Mouse (Mus musculus): ENCODE measurements around the gene Themis3. TPM values are rescaled to one million over a fixed set of nuclear protein-coding genes. Genes with fewer than 3 reads are reported as not detected.

Themis3 gene
- polyA plus RNA-seq, 1 experiment from 2014 or later, result not detected

DNA sequence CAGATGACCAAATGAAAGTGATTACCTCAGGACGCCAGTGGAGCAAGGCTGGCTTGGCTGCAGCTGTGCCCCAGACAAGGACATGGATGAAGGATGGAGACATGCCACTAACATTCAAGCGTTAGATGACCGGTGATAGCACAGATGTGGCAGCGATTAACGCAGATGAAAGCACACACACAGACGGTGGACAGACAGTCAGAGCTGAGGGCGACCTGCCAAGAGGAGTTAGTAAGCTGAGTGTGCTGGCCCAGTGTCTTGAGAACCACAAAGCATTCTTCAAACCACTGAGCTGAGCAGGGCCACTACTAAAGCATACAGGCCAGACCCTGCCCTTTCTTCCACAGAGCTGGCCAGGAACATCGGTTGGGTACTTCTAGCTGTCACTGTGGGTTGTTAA is 89.5 kb downstream of the Themis3 start:
- H3K9ac ChIP-seq, result no peak overlapping the region
- H3K36me3 ChIP-seq (replicated peaks), result peaks cover 32% of the 10 kb centered on the region
- no peak overlapping the region for H3K27ac ChIP-seq
- no peak overlapping the region for H3K4me2 ChIP-seq
- no peak overlapping the region for H3K4me3 ChIP-seq (replicated peaks)
- H3K4me1 ChIP-seq, result no peaks in the 10 kb centered on the region
- no peaks in the 10 kb centered on the region for H3K9me3 ChIP-seq
- H3K27me3 ChIP-seq, result no peaks in the 10 kb centered on the region
- ATAC-seq (ENCODE audit: low FRiP score), result no peak
- 95% methylated on average over 8 of the region's 8 CpGs for WGBS

Other genes with a start within 250 kb of the Themis3 start
- 43.0 and 49.3 TPM in 2 replicates for gene Mtcl1, start 144.9 kb downstream of the Themis3 start, polyA plus RNA-seq (2016; fragmentation: Nextera tagmentation; extraction: Ambion mirVana)
- gene Rab12, start 74.9 kb downstream of the Themis3 start, polyA plus RNA-seq (2016; fragmentation: Nextera tagmentation; extraction: Ambion mirVana), result 51.6 and 56.5 TPM in 2 replicates